ENCODE assay signal across 11 mouse cellular contexts in the genomic region with DNA sequence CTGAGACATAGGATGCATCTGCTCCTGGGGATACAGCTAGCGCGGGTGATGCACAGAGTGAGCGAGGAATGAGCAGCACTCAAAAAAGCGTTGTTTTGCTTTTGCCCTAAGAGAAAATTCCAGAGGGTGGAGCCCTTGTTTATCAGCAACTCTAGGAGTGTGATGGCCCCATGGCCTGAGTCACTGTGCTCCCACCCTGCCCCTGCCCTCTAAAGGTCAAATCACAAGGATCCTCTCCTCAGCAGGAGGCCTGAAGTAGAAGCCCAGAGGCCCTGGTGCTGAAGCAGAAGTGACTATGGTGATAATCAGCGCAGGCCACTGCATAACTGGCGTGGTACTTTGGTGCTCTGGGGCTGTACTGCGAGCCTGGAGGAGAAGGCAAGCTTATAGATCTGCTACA. TPM values are rescaled to one million over a fixed set of nuclear protein-coding genes. Genes with fewer than 3 reads are reported as not detected.
DNase-seq lines count a peak whose midpoint lies in the region; ATAC-seq and TF ChIP-seq lines count a peak whose summit lies in the region.
"Had no signal": no experiment of that assay in that cellular context is flagged by ENCODE, and none has a peak within 500 bp of the region (broad histone marks: within the 10 kb centered on the region; RNA-seq: fewer than 3 reads in every experiment).

No protein-coding gene starts in this region.

- WGBS in intestine, postnatal 0 days: 78% methylated on average over 7 of the region's 7 CpGs
- 83% methylated on average over 7 of the region's 7 CpGs for WGBS in intestine, embryonic 15.5 days
- WGBS in limb, embryonic 11.5 days: 91% methylated on average over 7 of the region's 7 CpGs

- peak overlapping the region; percentile 35 for H3K27ac ChIP-seq in intestine, postnatal 0 days (ENCODE audit: low read depth, low read length)
- no peak overlapping the region for H3K27ac ChIP-seq in intestine, embryonic 15.5 days
- H3K27ac ChIP-seq in limb, embryonic 11.5 days (replicated peaks; ENCODE audit: low read depth, low read length): 0 out of 2 replicates have a peak overlapping the region, but pooled peaks have one; percentile 77
- H3K27ac ChIP-seq: forebrain, embryonic 12.5 days; liver, embryonic 15.5 days had no signal

- H3K4me2 ChIP-seq in intestine, postnatal 0 days (replicated peaks; ENCODE audit: low read depth): no peak overlapping the region
- H3K4me2 ChIP-seq in intestine, embryonic 15.5 days (replicated peaks): no peak overlapping the region
- H3K4me2 ChIP-seq in limb, embryonic 11.5 days (ENCODE audit: low read depth, severe bottlenecking): no peak overlapping the region
- H3K4me2 ChIP-seq: forebrain, embryonic 12.5 days; liver, embryonic 15.5 days had no signal

- no peaks in the 10 kb centered on the region; the same call in 1 of the 2 replicates for H3K36me3 ChIP-seq in intestine, postnatal 0 days (ENCODE audit: control insufficient read depth, insufficient read depth)
- no peaks in the 10 kb centered on the region for H3K36me3 ChIP-seq in intestine, embryonic 15.5 days
- H3K36me3 ChIP-seq in limb, embryonic 11.5 days (ENCODE audit: control insufficient read depth, insufficient read depth, low read length): no peaks in the 10 kb centered on the region
- H3K36me3 ChIP-seq: liver, embryonic 15.5 days had no signal

- DNase-seq in ES-CJ7 (ENCODE audit: low read depth, low spot score) (peak; percentile 61), WW6 (ENCODE audit: low read depth, low spot score) (peak; percentile 9)
- DNase-seq in limb, embryonic 11.5 days (ENCODE audit: low spot score): no peak
- DNase-seq in retina, postnatal 1 day: no peak
- no peak for DNase-seq in spleen, adult 12 weeks (ENCODE audit: low spot score)
- DNase-seq: embryo, embryonic 11 days; right cerebral cortex, postnatal 4 days had no signal

- no peak overlapping the region for H3K9ac ChIP-seq in intestine, postnatal 0 days (ENCODE audit: low read depth, low read length)
- H3K9ac ChIP-seq in intestine, embryonic 15.5 days: no peak overlapping the region
- H3K9ac ChIP-seq in limb, embryonic 11.5 days (ENCODE audit: low read length): no peak overlapping the region
- H3K9ac ChIP-seq: forebrain, embryonic 12.5 days; liver, embryonic 15.5 days had no signal

- H3K4me1 ChIP-seq in intestine, postnatal 0 days (replicated peaks; ENCODE audit: control insufficient read depth, insufficient read depth, low read length): 0 out of 2 replicates have a peak, but pooled peaks cover 3% of the 10 kb centered on the region
- peaks cover 3% of the 10 kb centered on the region for H3K4me1 ChIP-seq in intestine, embryonic 15.5 days (replicated peaks)
- peaks cover 17% of the 10 kb centered on the region for H3K4me1 ChIP-seq in limb, embryonic 11.5 days (ENCODE audit: control insufficient read depth, insufficient read depth, low read length)
- H3K4me1 ChIP-seq: forebrain, embryonic 12.5 days; liver, embryonic 15.5 days had no signal

- ATAC-seq in intestine, postnatal 0 days: no peak
- no peak for ATAC-seq in intestine, embryonic 15.5 days
- ATAC-seq in limb, embryonic 11.5 days (ENCODE audit: insufficient number of reproducible peaks, low FRiP score, low TSS enrichment, low read depth): no peak

- no peak overlapping the region for H3K4me3 ChIP-seq in intestine, postnatal 0 days (ENCODE audit: low read depth, low read length)
- H3K4me3 ChIP-seq in intestine, embryonic 15.5 days (replicated peaks): no peak overlapping the region
- H3K4me3 ChIP-seq in limb, embryonic 11.5 days (ENCODE audit: low read depth, low read length): no peak overlapping the region
- H3K4me3 ChIP-seq: forebrain, embryonic 12.5 days; liver, embryonic 15.5 days had no signal

- H3K27me3 ChIP-seq in intestine, postnatal 0 days (replicated peaks; ENCODE audit: control insufficient read depth, insufficient read depth, low read length): no peaks in the 10 kb centered on the region
- no peaks in the 10 kb centered on the region for H3K27me3 ChIP-seq in intestine, embryonic 15.5 days (replicated peaks)
- no peaks in the 10 kb centered on the region for H3K27me3 ChIP-seq in limb, embryonic 11.5 days (ENCODE audit: control insufficient read depth, insufficient read depth, low read length)
- H3K27me3 ChIP-seq: forebrain, embryonic 12.5 days; liver, embryonic 15.5 days had no signal

- H3K9me3 ChIP-seq in intestine, postnatal 0 days (ENCODE audit: control insufficient read depth): no peaks in the 10 kb centered on the region
- H3K9me3 ChIP-seq in intestine, embryonic 15.5 days: no peaks in the 10 kb centered on the region
- H3K9me3 ChIP-seq in limb, embryonic 11.5 days (ENCODE audit: control insufficient read depth, low read length): no peaks in the 10 kb centered on the region
- H3K9me3 ChIP-seq: forebrain, embryonic 12.5 days; liver, embryonic 15.5 days had no signal

- no peak for TF ChIP-seq CTCF in intestine, postnatal 0 days (IDR thresholded peaks at IDR 0.05; ENCODE audit: low read depth)

RNA-seq across cellular contexts. Expression of a gene that starts 28.1 kb away (rescaled TPM):
- 5.9 and 6.3 TPM in 2 replicates for polyA plus RNA-seq in intestine, postnatal 0 days (2015; fragmentation: Nextera tagmentation; extraction: Ambion mirVana)
- 10.3 and 11.7 TPM in 2 replicates for polyA plus RNA-seq in intestine, embryonic 15.5 days (2015; fragmentation: Nextera tagmentation; extraction: Ambion mirVana)
- 10.4 and 13.1 TPM in 2 replicates for polyA plus RNA-seq in limb, embryonic 11.5 days (2014; fragmentation: Nextera tagmentation; extraction: Ambion mirVana)

RNA-seq across cellular contexts. Expression of a gene that starts 56.3 kb away (rescaled TPM):
- polyA plus RNA-seq in intestine, postnatal 0 days (2015; fragmentation: Nextera tagmentation; extraction: Ambion mirVana): 24.2 and 25.5 TPM in 2 replicates
- polyA plus RNA-seq in intestine, embryonic 15.5 days (2015; fragmentation: Nextera tagmentation; extraction: Ambion mirVana): 36.8 and 38.5 TPM in 2 replicates
- 48.8 and 49.2 TPM in 2 replicates for polyA plus RNA-seq in limb, embryonic 11.5 days (2014; fragmentation: Nextera tagmentation; extraction: Ambion mirVana)

Comparison
In these comparisons a context has a peak if more than half of its experiments do, and no peak if none do; other contexts are left out.
1. DNase-seq: peak in ES-CJ7 (single experiment) and WW6 (single experiment); none in limb, embryonic 11.5 days (single experiment), retina, postnatal 1 day (single experiment) and spleen, adult 12 weeks (single experiment).